Mouse (Mus musculus) embryo, embryonic 9.5 days (tissue): Measurements from ENCODE around the gene Enox2.

Experiments used
- DNase-seq: peaks from one replicate; pipeline ENCODE4 v3.0.0-alpha.2; 2017; ENCODE audit errors: extremely low spot score

Enox2 gene

GRCm38 (mm10) chrX:49002892-49003291 lies 285.2 kb downstream of the Enox2 start:
- no peak for DNase-seq

GRCm38 (mm10) chrX:48985653-48986052 lies 302.4 kb downstream of the Enox2 start:
- DNase-seq = no peak

- DNase-seq = no peak
These were observed 303.6 kb downstream of the Enox2 start for GRCm38 (mm10) chrX:48984451-48984850.
